Mouse (Mus musculus) liver, adult (tissue): ENCODE measurements around the gene Atf7.

Experiments
- GATA4 ChIP-seq: IDR thresholded peaks from 2 replicates; pipeline ENCODE4 v1.6.1; 2014; ENCODE audit warnings: mild to moderate bottlenecking, low read length; ENCODE audit not compliant: insufficient replicate concordance

The Atf7 gene

GRCm38 (mm10) chr15:102624970-102625686, at the start of gene Atf7, which contains the start of gene Gm28047:
Atf7 (minus strand) TSS chr15:102625464.
Gm28047 (minus strand) TSS chr15:102625067.
- peak; percentile 22; the same call in 1 of the 2 replicates for TF ChIP-seq GATA4

DNA sequence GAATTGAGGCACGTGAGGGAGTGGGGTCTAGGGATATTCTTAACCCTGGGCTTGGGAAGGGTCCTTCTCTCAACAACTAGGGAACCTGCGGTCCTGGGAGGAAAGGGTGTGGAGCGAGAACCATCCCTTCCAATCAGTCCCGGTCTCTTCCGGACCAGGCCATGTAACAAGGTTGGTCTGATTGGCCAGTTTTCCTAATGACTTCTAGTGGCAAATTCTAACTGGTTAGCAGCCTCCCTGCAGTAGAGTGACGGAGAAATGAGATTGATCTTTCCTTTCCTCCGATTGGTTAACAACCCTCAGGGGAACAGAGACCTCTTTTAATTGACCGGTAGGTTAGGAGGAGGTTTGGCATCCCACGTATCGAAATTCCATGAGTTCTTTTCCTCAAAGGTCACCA, 48.3 kb upstream of the Atf7 start:
- peak; percentile 27; the same call in 1 of the 2 replicates for TF ChIP-seq GATA4

DNA sequence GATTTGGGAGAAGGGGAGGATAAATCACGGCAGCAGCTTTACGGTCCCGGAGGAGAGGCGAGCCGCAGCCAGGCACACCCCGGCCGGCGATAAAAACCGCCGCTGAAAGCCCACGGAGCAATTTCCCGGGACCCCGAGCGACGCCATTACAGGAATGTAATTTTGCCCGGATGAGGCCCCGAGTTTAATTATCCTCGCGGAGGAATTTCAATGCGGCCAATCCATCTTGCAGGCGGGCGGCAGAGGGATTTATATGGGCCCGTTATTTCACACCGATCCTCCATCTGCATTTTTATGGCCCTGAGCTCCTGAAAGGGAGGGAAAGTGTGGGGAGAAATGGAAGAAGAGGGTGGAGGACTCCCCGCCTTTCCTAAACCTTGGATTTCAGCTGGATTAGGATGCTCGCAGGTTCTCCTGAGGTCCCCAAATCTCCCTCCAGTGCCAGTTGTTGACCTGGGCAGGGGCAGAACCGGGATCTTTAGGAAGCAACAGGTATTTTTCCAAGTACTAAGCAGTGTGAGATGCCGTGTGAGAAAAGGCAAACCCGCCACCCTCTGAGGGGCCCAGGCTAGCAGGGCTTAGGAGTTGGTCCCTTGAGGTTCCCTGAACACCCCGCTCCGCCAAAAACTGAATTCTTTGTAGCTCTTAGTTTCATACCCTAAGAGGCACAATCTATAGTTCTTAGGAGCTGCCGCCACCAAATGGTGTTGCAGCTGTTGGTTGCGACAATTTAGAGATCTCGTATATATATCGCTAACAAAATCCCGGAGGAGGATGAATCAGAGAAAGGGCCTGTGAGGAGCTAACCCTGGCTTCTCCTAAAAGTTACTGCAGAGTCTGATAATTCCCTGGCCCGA, 47.2 kb upstream of the Atf7 start, which contains the start of gene Atp5g2:
Gene Atp5g2 (minus strand): TSS at position 138 of the 857 bp plus-strand sequence.
- no peak for TF ChIP-seq GATA4

GRCm38 (mm10) chr15:102671721-102672214, 46.5 kb upstream of the Atf7 start:
- no peak for TF ChIP-seq GATA4

DNA sequence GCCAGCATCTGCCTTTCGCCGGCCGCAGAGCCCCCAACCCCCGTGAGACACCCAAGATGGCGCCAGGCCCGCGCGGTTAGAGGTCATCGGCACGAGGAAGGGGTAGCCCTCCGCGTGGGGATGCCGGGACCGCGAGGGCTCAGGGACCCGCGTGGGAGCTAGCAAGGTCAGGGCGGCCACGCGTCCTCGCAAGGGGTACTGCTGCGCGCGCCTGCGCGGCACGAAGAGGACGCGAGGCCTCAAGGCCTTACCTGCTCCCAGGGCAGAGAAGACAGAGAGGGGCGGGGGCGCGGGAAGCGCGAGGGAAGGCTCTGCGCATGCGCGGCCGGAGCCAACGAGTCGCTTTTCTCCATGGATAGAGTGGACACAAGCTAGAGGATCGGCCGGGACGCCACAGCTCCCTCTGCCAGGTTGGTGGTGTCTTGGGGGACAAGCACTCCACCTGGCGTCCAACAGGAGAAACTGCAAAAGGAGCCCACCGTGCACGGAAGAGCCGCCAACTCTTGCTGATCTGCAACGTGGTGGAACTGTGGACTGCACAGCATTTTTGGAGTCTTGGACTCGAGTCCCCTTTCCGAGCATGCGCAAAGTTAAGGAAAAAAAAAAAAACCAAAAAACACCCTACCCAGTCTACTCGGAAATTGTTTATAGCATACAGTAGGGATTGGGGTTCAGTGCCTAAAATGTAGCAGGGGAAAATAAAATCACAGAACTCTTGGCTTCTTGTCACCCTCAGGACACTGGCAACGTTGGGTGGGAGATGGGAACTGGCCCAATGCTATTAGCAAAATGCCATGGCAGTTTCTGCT, 45.7 kb upstream of the Atf7 start:
- TF ChIP-seq GATA4 = no peak

- no peak for TF ChIP-seq GATA4
Measured at GRCm38 (mm10) chr15:102670281-102670680, 45.0 kb upstream of the Atf7 start.

GRCm38 (mm10) chr15:102669571-102669970, 44.3 kb upstream of the Atf7 start:
- TF ChIP-seq GATA4 = no peak

- TF ChIP-seq GATA4 = no peak
Measured at GRCm38 (mm10) chr15:102665494-102665893, 40.2 kb upstream of the Atf7 start.

- no peak for TF ChIP-seq GATA4
Measured at GRCm38 (mm10) chr15:102663825-102664224, 38.6 kb upstream of the Atf7 start.

GRCm38 (mm10) chr15:102657926-102658381, 32.7 kb upstream of the Atf7 start:
- no peak for TF ChIP-seq GATA4

GRCm38 (mm10) chr15:102656658-102657057, 31.4 kb upstream of the Atf7 start:
- no peak for TF ChIP-seq GATA4

GRCm38 (mm10) chr15:102651107-102651506, 25.8 kb upstream of the Atf7 start:
- no peak for TF ChIP-seq GATA4

- no peak for TF ChIP-seq GATA4
Measured at GRCm38 (mm10) chr15:102635817-102636216, 10.6 kb upstream of the Atf7 start.

- no peak for TF ChIP-seq GATA4
Measured at GRCm38 (mm10) chr15:102634684-102635083, 9.4 kb upstream of the Atf7 start.

- no peak for TF ChIP-seq GATA4
Measured at GRCm38 (mm10) chr15:102625687-102626055, 407 bp upstream of the Atf7 start.
